Mouse (Mus musculus): ENCODE measurements around the gene Gria4.
"Not testable (repeated sequence)": the region's sequence is repeated elsewhere in the genome, so short reads cannot be mapped to it uniquely, and the experiment has no call there.

Gria4 gene

DNA sequence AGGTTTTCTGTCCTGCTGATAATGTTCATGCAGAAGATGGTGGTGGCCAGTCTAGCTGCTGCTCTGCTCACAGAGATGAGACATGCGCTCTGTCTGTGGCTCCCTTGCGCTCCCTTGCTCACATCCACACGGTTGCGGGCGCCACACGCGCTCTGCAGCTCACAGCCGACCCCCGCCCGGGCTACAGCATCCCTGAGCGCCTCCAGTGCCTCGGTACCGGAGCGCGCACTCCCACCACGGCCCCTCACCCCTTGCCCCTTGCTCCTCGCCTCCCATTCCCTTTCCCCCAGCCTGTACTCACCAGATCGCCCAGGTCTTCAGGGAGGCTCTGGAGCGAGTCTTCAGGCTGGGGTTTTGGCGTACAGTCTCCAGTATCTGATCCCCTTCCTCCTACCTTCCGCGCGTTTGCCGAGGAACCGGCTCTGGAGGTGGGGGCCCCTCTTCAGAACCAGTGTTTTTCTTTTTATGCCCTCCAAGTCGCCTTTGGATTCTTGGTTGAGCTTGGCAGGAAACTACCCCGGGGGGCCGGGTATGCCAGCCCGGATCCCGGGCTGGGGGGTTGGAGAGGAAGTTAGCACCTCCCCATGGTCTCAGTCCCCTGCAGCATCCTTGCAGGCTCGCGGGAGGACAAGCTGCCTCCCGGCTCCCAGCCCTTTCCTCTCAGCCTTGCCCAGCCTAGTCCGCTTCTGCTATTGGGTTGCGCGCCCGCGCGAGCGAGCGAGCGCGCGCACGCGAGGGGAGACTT lies at the start of gene Gria4:
Gene Gria4 (minus strand): TSS at position 691 of the 745 bp plus-strand sequence.
- peak; percentile 31 for DNase-seq (ENCODE audit: low spot score)

GRCm38 (mm10) chr9:4810941-4811340 lies 14.9 kb upstream of the Gria4 start:
- not testable (repeated sequence) for DNase-seq (ENCODE audit: low spot score)

- no peak for DNase-seq (ENCODE audit: low spot score)
These were observed 7.2 kb upstream of the Gria4 start for GRCm38 (mm10) chr9:4803151-4803755.

DNA sequence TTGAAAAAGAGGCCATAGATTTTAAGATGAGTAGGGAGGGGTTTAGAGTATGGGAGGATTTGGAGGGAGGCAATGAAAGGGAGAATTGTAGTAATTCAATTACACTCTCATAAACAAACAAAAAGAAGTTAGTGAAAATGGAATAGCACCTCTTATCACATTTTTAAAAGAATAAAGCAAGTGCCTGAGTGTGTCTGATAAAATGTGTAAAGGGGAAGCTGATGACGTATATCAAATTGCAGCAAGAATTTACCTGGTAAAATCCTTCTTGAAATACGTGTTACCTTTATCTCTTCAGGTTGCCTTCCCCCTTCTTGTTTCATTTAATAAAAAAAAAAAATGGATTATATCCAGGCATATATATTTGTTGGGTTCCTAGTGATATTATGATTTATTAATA lies 1.4 kb upstream of the Gria4 start:
- DNase-seq (ENCODE audit: low spot score) = no peak

GRCm38 (mm10) chr9:4796289-4796645 lies 233 bp upstream of the Gria4 start:
- no peak for DNase-seq (ENCODE audit: low spot score)

DNA sequence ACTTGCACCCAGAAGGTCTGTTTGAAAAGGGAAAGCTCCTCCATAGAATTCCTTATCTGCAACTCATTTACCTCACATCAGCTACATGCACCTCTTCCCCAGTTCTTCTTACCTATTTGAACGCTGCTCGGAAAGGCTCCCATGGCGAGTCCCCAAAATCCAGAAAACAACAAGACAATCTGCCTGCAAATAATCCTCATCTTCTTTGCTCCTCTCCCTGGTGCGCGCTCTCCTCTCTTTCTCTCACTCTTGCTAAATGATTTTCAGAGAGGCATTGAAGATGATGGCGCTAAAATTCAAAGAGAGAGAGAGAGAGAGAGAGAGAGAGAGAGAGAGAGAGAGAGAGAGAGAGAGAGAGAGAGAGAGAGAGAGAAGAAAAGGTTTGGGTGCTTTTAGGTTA lies 959 bp downstream of the Gria4 start:
- DNase-seq (ENCODE audit: low spot score) = no peak

DNA sequence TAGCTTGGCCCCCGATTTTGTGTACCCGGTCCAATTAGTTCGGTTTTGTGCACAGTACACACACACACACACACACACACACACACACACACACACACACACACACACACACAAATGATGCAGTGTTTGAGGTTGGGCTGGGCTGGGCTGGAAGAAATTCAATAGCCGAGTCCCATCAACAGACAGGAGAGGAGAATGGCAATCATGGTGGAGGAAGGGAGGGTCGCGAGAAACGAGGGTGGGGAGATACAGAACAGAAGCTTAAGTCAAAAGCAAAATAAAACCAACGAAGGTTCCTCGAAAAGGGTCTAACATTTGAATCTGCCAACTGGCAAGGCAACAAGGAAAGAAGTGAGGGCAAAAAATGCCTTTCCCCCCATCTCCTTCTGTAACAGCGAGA lies 1.6 kb downstream of the Gria4 start:
- DNase-seq (ENCODE audit: low spot score) = no peak

DNA sequence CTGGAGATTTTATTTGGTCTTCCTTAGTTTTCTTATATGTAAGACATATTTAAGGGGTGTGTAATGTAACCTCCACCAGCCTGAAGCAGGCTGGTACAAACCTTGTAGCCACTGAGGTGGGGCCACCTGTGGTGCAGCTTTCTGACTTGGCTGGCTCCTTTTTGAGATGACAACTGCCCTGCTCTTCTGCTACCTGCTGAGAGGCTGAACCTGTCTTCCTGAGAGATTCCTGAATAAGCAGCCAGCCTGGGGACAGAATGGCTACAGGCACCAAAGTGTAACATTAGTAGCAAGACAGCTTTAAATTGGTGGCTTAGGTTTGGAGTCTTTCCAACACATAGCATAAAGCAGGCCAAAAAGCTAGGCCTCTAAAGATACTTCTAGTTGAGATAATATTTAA lies 46.6 kb downstream of the Gria4 start:
- not testable (repeated sequence) for DNase-seq (ENCODE audit: low spot score)

- no peak for DNase-seq (ENCODE audit: low spot score)
These were observed 81.9 kb downstream of the Gria4 start for GRCm38 (mm10) chr9:4714086-4714485.

DNA sequence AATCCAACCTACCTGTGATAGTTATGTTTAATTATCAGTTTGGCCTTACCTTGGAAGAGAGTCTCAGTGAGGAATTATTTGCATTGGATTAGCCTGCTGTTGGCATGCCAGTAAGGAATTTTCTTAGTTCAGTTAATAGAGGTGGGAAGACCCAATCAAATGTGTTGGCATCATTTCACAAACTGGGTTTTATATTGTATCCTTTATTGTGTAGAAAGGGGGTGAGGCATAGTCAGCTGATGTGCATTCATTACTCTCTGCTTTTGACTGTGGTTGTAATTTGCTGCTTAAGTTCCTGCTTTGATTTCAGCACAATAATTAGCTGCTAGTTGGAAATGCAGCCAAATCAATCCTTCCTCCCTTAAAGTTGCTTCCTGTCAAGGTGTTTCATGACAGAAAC lies 83.7 kb downstream of the Gria4 start:
- DNase-seq (ENCODE audit: low spot score) = no peak

- DNase-seq (ENCODE audit: low spot score) = no peak
These were observed 108.9 kb downstream of the Gria4 start for GRCm38 (mm10) chr9:4687149-4687548.

GRCm38 (mm10) chr9:4680244-4680643 lies 115.8 kb downstream of the Gria4 start:
- DNase-seq (ENCODE audit: low spot score) = no peak

DNA sequence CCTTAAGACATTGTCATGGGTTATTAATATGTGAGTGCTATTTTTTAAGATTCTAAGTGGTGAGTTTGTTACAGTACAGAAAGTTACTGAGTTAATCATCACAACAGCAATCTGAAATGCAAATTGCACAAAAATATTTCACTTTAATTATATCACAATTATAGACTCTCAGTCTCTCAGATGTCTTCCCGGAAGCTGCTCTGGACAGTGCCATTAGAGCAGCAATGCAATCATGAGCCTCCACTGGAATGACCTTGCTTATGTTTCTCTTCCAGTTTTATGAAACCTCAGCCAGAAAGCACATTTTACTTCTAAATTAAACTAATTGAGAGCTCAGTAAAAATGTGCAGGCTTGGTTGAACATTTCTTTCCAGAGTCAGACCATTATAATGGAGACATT lies 116.9 kb downstream of the Gria4 start:
- DNase-seq (ENCODE audit: low spot score) = no peak

- DNase-seq (ENCODE audit: low spot score) = no peak
These were observed 130.3 kb downstream of the Gria4 start for GRCm38 (mm10) chr9:4665691-4666090.

GRCm38 (mm10) chr9:4662421-4662820 lies 133.6 kb downstream of the Gria4 start:
- no peak for DNase-seq (ENCODE audit: low spot score)

- DNase-seq (ENCODE audit: low spot score) = no peak
These were observed 137.1 kb downstream of the Gria4 start for GRCm38 (mm10) chr9:4658951-4659350.

DNA sequence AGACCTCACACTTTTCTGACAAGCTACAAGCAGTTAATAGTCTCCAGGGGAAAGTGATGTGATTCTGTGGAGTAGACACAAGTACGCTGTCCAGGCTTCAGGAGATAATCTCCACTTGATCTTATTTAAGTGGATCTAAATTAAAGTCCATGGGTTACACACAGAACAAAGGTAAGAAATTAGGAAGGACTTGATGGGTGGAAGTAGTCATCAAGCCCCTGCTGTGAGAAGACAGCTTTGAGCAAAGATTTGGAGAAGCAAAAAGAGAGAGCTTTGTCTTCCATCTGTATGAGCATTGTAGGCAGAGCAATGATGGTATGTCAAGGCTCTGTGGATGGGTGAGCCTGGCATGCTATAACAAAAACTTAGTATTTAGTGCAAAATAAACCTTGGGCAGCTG lies 141.7 kb downstream of the Gria4 start:
- DNase-seq (ENCODE audit: low spot score) = no peak

DNA sequence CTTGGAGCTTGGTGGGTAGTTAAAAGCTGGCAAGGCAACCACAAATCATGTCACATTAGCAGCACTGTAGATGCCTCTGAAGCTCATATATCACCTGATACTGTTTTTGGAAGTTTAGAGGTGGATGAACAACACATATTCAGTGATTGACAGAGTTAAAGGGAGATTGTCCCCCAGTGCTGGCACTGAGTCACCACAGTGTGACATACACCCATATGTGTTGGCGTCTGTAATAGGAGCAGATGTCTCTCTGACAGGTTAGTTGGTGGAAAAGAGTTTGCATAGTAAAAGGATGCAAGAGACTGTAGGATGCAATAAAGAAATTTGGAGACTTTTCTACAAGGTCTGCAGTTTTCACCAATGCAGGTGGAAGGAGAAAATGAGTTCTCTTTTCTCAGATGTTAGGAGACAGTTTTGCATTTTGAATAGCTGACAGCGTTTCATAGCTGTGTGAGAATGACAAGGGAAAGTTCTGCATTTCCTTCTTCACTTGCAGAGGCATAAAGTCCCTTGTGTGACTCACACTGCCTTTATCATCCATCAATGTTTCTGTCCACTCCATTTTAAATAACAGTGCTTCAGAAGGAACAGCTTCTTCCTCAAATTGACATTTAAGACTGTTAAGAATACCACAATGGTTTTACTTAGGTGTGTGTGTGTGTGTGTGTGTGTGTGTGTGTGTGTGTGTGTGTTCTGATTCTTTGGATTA lies 156.7 kb downstream of the Gria4 start:
- DNase-seq (ENCODE audit: low spot score) = no peak

GRCm38 (mm10) chr9:4631910-4632309 lies 164.1 kb downstream of the Gria4 start:
- DNase-seq (ENCODE audit: low spot score) = no peak

- DNase-seq (ENCODE audit: low spot score) = no peak
These were observed 180.7 kb downstream of the Gria4 start for GRCm38 (mm10) chr9:4615286-4615685.

- no peak for DNase-seq (ENCODE audit: low spot score)
These were observed 190.7 kb downstream of the Gria4 start for GRCm38 (mm10) chr9:4605354-4605753.

DNA sequence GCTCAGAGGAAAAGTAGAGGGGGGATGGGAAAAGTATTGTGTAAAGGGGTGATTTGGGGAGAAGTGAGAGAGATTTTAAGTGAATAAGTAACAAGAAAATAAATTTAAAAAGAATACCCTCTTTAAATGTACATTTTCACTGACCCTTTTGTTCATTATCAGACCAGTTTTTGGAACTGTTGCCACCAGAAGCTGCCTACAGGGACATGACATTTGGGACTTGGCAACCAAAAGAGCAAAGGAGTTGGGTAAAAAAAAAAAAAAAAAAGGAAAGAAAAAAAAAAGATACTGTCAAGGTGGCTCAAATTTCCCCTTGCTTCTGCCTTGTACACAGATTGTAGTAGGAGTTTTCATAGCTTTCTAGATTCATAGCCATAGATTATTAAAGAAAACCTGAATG lies 191.8 kb downstream of the Gria4 start:
- DNase-seq (ENCODE audit: low spot score) = no peak

GRCm38 (mm10) chr9:4601788-4602187 lies 194.2 kb downstream of the Gria4 start:
- no peak for DNase-seq (ENCODE audit: low spot score)
